Mouse (Mus musculus) neural tube, embryonic 13.5 days (tissue): ENCODE data around the gene Bcl2. TPM values are rescaled to one million over a fixed set of nuclear protein-coding genes. Genes with fewer than 3 reads are reported as not detected.

Source experiments
- microRNA-seq: library from miRNA; unstranded; fragments of <30 nt; microRNA quantifications from one replicate; pipeline ENCODE4, GENCODE M21; 2016
- polyA plus RNA-seq: library from polyadenylated mRNA; unstranded; fragments of >200 nt; fragmentation: Nextera tagmentation; extraction: Ambion mirVana; gene quantifications from 2 replicates; pipeline ENCODE4 v1.2.1, GENCODE M21; 2015

Gene Bcl2
- polyA plus RNA-seq, 1 experiment from 2014 or later = 14.9 TPM

Small RNA genes within 50 kb of the gene (microRNA-seq; reads per million reads assigned to microRNA genes)
- gene Mir3473f = not detected

Other genes with a start within 250 kb of the Bcl2 start
- 10.9 and 11.3 TPM in 2 replicates for gene Kdsr, start 45.5 kb upstream of the Bcl2 start, polyA plus RNA-seq
- 45.0 and 46.7 TPM in 2 replicates for gene Vps4b, start 82.5 kb upstream of the Bcl2 start, polyA plus RNA-seq
- gene Serpinb5, start 146.9 kb upstream of the Bcl2 start, polyA plus RNA-seq = not detected in 2 replicates
- gene Serpinb12, start 220.2 kb upstream of the Bcl2 start, polyA plus RNA-seq = 0.11 TPM in 1 of 2 replicates, not detected in the other